Mouse (Mus musculus) regulatory T cell (primary cell): Measurements from ENCODE around the gene Rgs9bp.

Experiments used
- in situ Hi-C: fragments of 300-600 bp; cut with MboI, MseI; formaldehyde crosslinking; loops from one replicate; pipeline ENCODE4 v1.15.1; 2025; ENCODE audit warnings: high pct_unique_total_duplicates

Rgs9bp gene

DNA sequence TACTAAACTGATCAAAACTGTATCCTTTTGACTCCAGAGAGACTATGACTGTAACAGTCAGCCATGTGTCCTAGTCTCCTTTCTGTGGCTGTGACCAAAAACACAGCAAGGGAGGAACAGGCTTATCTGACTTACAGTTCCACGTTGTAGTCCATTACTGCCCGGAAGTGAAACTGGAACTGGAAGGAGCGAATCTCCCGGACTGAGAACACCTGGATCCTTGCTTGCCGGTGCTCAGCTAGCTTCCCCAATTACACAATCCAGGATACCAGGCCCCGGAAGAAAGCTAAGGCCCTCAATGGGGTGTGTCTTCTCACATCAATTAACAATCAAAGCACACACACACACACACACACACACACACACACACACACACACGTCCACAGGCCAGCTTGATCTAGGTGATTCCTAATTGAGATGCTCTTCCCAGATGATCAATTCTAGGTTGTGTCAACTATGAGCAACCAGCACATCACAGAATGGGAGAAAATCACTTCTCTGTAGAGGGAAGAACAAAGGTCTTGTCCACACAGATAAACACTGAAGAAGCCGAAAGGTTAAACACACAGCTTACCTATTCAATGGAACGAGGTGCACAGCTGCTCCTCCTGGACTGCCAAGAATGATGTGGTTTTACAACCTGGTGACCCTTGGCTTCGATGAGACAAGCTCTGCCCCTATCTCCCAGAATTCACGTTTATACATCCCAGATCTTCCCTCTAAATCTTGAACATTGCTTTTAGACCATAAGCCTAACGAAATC lies 49.5 kb downstream of the Rgs9bp start:
- in situ Hi-C loops: no loop called here

GRCm38 (mm10) chr7:35530544-35530943 lies 54.8 kb downstream of the Rgs9bp start:
- in situ Hi-C loops: loop anchor here (5.0 kb wide), 1 partner anchor 83 kb away; the partner anchor contains the start of gene Slc7a9

- in situ Hi-C loops: loop anchor here (5.0 kb wide), 1 partner anchor 83 kb away; the partner anchor contains the start of gene Slc7a9
Observed at GRCm38 (mm10) chr7:35530026-35530425, 55.4 kb downstream of the Rgs9bp start.
